Mouse (Mus musculus) liver, postnatal 0 days (tissue): ENCODE measurements around the gene Inmt. TPM values are rescaled to one million over a fixed set of nuclear protein-coding genes. Genes with fewer than 3 reads are reported as not detected.

ENCODE experiments used
- ATAC-seq: fragments of 200-750 bp; cut with Nextera tagmentation; 2 replicates; pipeline ENCODE4 v1.8.0; 2017; ENCODE audit warnings: mild to moderate bottlenecking, moderate library complexity
- DNase-seq: peaks from one replicate; pipeline ENCODE4 v3.0.0-alpha.2; 2016
- H3K27ac ChIP-seq: fragments of 300-500 bp; sonication (generic); 2 replicates; pipeline ENCODE4 v1.5.1; 2014; ENCODE audit warnings: antibody characterized with exemption, moderate library complexity, mild to moderate bottlenecking, low read depth
- H3K27me3 ChIP-seq: fragments of 300-500 bp; sonication (generic); 2 replicates; pipeline ENCODE4 v1.6.1; 2014; ENCODE audit warnings: low read length, control low read depth, mixed read lengths; ENCODE audit not compliant: insufficient read depth
- H3K36me3 ChIP-seq: fragments of 300-500 bp; sonication (generic); replicated peaks from 2 replicates; pipeline ENCODE4 v1.6.1; 2014; ENCODE audit warnings: mild to moderate bottlenecking, control low read depth, low read length, moderate library complexity, mixed read lengths; ENCODE audit not compliant: insufficient read depth
- H3K4me1 ChIP-seq: fragments of 300-500 bp; sonication (generic); 2 replicates; pipeline ENCODE4 v1.6.1; 2014; ENCODE audit warnings: antibody characterized with exemption, mild to moderate bottlenecking, control low read depth; ENCODE audit not compliant: insufficient read depth
- H3K4me2 ChIP-seq: fragments of 300-500 bp; sonication (generic); 2 replicates; pipeline ENCODE4 v1.6.1; 2014; ENCODE audit warnings: low read depth, mild to moderate bottlenecking, low read length, moderate library complexity, mixed read lengths
- H3K4me3 ChIP-seq: fragments of 300-500 bp; sonication (generic); 2 replicates; pipeline ENCODE4 v1.5.1; 2014; ENCODE audit warnings: low read depth, low read length
- H3K9ac ChIP-seq: fragments of 300-500 bp; sonication (generic); replicated peaks from 2 replicates; pipeline ENCODE4 v1.6.1; 2014; ENCODE audit warnings: mild to moderate bottlenecking, moderate library complexity
- H3K9me3 ChIP-seq: fragments of 300-500 bp; sonication (generic); 2 replicates; pipeline ENCODE4 v1.6.1; 2016; ENCODE audit warnings: mild to moderate bottlenecking, control low read depth, low read length, mixed read lengths
- CTCF ChIP-seq: sonication (generic); IDR thresholded peaks from 2 replicates; pipeline ENCODE4 v1.5.1; 2016; ENCODE audit warnings: antibody characterized with exemption, low read depth
- EP300 ChIP-seq: IDR thresholded peaks from 2 replicates; pipeline ENCODE4 v1.6.1; 2016; ENCODE audit warnings: antibody characterized with exemption, low read depth, mild to moderate bottlenecking
- WGBS: fragments of 180-500 bp; shearing (Covaris S2); extraction: QIAGEN DNeasy Blood & Tissue Kit; methylation state at CpG from one replicate; pipeline ENCODE4 v1.1.7; 2014; ENCODE audit not compliant: insufficient replicate concordance; 5-methylcytosine and 5-hydroxymethylcytosine counted together
- polyA plus RNA-seq: library from polyadenylated mRNA; unstranded; fragments of >200 nt; fragmentation: Nextera tagmentation; extraction: Ambion mirVana; gene quantifications from 2 replicates; pipeline ENCODE4 v1.2.1, GENCODE M21; 2015

The Inmt gene
- polyA plus RNA-seq = 9.8 and 18.7 TPM in 2 replicates

DNA sequence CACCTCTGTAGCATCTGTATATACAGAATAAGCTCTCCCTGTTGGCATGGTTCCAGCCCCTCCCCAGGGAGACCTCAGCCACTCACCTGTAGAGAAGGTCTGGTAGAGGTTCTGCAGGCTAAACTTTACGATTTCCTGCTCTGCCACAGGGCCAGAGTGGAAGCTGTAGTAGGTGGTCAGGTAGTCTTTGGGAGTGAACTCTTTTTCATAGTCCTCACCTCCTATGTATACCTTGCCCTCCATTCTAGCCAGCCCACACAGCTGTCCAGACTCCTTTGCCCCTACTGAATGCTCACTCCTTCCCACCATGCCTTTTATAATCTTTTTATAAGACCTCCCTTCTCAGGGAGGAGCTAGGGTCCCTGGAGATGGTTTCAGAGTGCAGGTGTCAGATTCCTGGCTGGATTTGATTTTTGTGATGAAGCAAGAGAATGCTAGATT is at the start of gene Inmt:
Gene Inmt (minus strand): TSS at position 303 of the 441 bp plus-strand sequence.
- Histone ChIP-seq H3K27ac (no peak within 1 kb of the TSS), H3K9me3 (no peaks in the 10 kb centered on the region), H3K27me3 (no peaks in the 10 kb centered on the region), H3K9ac (no peak within 1 kb of the TSS), H3K4me3 (no peak within 1 kb of the TSS), H3K4me1 (peaks cover 8% of the 10 kb centered on the region), H3K4me2 (no peak within 1 kb of the TSS), H3K36me3 (no peaks in the 10 kb centered on the region)
- 45% methylated on average over 1 of the region's 1 CpGs for WGBS
- DNase-seq = no peak
- ATAC-seq = no peak
- no peak for TF ChIP-seq EP300
- TF ChIP-seq CTCF = no peak

DNA sequence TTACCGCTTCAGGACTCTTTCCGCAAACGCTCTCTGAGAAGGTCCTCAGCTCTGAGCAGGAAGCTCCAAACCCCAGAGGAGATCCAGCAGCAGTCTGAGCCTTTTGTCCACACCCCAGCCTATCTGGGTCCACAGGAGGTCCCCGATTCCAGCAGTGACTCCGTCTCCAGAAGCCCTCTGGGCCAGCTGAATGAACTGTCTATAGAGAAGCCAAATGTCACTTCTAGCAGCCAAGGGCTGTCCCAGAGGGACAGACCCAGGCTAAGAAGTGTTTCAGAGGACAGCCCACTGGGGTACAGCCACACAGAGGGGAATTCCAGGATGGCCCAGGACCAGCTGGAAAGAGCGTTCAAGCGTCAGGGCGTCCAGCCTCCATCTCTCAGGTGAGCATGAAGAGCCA is 49.1 kb upstream of the Inmt start:
- H3K4me2 ChIP-seq = no peak overlapping the region
- ATAC-seq (no peak), DNase-seq (no peak)
- TF ChIP-seq EP300 (no peak), CTCF (no peak)
- no peak overlapping the region for H3K4me3 ChIP-seq
- no peaks in the 10 kb centered on the region for H3K9me3 ChIP-seq
- H3K4me1 ChIP-seq = no peaks in the 10 kb centered on the region
- 0 out of 2 replicates have a peak, but pooled peaks cover 4% of the 10 kb centered on the region for H3K36me3 ChIP-seq
- H3K9ac ChIP-seq = no peak overlapping the region
- WGBS = 94% methylated on average over 8 of the region's 8 CpGs
- no peak overlapping the region for H3K27ac ChIP-seq
- H3K27me3 ChIP-seq = no peaks in the 10 kb centered on the region

DNA sequence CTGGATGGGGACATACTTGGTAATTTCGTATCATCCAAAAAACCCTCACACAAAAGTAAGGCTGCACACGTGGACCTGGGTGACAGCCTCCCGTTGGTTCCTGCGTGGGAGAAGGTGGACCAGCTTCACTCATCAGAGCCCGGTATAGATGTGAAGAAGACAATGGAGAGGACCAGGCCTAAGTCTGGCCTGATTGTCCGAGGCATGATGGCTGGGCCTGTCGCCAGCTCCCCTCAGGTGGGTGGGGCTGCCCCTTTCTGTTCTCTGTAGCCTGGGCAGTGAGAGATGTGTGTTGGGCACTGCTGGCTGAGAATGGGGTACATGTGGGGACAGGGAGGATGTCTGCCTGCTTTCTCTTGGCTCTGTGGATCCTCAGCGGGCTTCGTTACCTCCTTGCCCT is 43.4 kb upstream of the Inmt start:
- Histone ChIP-seq H3K9me3 (no peaks in the 10 kb centered on the region), H3K4me3 (no peak overlapping the region), H3K9ac (no peak overlapping the region), H3K27ac (no peak overlapping the region), H3K36me3 (no peaks in the 10 kb centered on the region), H3K4me2 (no peak overlapping the region), H3K4me1 (no peaks in the 10 kb centered on the region), H3K27me3 (no peaks in the 10 kb centered on the region)
- WGBS = 81% methylated on average over 9 of the region's 9 CpGs
- ATAC-seq (no peak), DNase-seq (no peak)
- TF ChIP-seq EP300 (no peak), CTCF (no peak)

DNA sequence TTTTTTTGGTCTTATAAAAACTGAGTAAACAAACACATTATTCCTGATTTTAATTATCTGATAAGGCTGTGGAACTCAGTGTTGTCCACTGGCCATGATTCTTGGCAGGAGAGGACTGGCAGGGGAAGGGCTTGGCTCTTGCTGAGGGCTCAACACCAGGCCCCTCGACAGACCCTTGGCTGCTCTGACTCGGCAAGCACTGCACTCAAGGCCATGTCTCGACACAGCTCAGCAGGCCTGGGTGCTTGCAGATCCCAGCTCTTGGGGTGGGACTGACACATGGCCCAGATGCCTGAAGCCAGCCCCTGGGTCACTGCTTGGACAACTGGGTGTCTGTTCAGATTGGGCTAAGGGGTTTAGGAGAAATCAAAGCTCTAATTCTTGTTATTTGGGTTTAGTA is 39.7 kb upstream of the Inmt start:
- Histone ChIP-seq H3K27me3 (no peaks in the 10 kb centered on the region), H3K36me3 (no peaks in the 10 kb centered on the region), H3K27ac (no peak overlapping the region), H3K9ac (no peak overlapping the region), H3K4me2 (no peak overlapping the region), H3K9me3 (no peaks in the 10 kb centered on the region), H3K4me1 (no peaks in the 10 kb centered on the region), H3K4me3 (no peak overlapping the region)
- ATAC-seq (no peak), DNase-seq (no peak)
- WGBS = 61% methylated on average over 3 of the region's 3 CpGs
- TF ChIP-seq EP300 (no peak), CTCF (no peak)

DNA sequence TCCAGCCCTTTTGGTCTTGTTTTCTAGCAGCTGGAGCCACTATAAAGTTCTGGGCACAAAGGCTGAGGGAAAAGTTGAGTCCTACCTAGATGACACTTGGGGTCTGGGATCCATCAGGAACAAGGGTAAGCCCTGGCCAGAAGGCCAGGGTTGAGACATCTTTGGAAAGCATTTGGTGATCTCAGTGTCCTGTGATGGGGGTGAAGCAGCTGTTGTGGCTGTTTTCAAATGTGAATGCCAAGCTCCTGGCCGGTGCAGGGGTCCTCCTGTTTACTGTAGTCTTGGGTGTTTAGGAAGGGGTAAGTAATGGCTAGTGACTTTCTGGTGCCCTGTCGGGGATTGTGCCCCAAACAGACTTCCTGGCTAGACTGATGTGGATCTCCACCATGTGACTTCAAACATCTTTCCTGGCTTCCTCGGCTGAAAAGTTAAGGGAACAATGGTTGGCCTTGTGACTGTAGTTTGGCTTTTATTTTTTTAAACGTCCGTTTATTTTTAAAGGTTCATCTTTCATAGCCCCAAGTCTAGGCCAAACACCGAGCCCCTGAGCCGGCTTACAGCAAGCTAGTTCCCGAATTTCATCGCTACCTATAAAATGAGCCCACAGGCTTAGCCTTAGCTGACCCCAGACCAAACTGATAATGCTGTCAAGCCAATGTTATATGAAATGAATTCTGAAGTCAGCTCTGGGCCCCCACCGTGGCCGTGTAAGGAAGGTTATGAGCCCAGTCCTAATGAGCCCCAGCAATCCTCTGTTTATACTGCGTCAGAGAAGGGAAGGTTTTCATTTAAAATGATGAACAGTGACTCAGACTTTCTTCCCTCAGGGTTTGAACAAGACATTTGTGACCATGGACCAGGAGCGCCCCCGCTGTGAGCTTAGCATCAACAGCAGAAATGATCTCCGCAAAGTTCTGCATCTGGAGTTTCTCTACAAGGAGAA is 35.9 kb upstream of the Inmt start:
- H3K4me3 ChIP-seq = no peak overlapping the region
- H3K27me3 ChIP-seq = no peaks in the 10 kb centered on the region
- no peaks in the 10 kb centered on the region for H3K4me1 ChIP-seq
- TF ChIP-seq CTCF (no peak), EP300 (no peak)
- no peaks in the 10 kb centered on the region for H3K36me3 ChIP-seq
- no peak overlapping the region for H3K9ac ChIP-seq
- no peaks in the 10 kb centered on the region for H3K9me3 ChIP-seq
- DNase-seq = no peak
- 71% methylated on average over 15 of the region's 15 CpGs for WGBS
- H3K27ac ChIP-seq = no peak overlapping the region
- H3K4me2 ChIP-seq = no peak overlapping the region
- ATAC-seq = no peak

DNA sequence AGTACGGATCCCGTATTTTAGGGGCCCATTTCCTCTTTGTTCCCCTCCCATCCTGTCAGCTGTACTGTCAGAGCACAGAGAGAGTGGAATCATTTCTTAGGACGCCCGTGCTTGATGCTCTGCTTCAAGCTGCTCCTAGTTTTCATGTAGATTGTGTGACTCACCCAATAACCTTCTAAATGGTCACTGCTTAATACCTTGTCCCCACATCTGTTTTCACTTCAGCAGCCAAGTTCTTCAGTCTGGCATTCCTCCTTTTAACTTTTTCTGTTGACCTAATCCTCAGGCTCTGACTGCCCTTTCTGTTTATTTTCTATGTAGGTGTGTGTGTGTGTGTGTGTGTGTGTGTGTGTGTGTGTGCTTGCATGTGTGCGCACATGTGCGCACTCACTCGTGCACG is 32.9 kb upstream of the Inmt start:
- no peak overlapping the region for H3K27ac ChIP-seq
- no peak for ATAC-seq

More for the DNA sequence above, 32.9 kb upstream of the Inmt start:
- no peak for DNase-seq
- peaks cover 1% of the 10 kb centered on the region; the same call in 1 of the 2 replicates for H3K4me1 ChIP-seq
- no peaks in the 10 kb centered on the region for H3K36me3 ChIP-seq
- H3K4me3 ChIP-seq = no peak overlapping the region
- 81% methylated on average over 8 of the region's 8 CpGs for WGBS
- no peak overlapping the region for H3K9ac ChIP-seq
- no peaks in the 10 kb centered on the region for H3K27me3 ChIP-seq
- TF ChIP-seq CTCF = no peak
- no peak for TF ChIP-seq EP300
- H3K9me3 ChIP-seq = no peaks in the 10 kb centered on the region
- H3K4me2 ChIP-seq = no peak overlapping the region
